Mouse (Mus musculus) heart, adult 2 months (tissue): ENCODE measurements around the gene Dlat. TPM values are rescaled to one million over a fixed set of nuclear protein-coding genes. Genes with fewer than 3 reads are reported as not detected.
A peak's percentile ranks its signal among the peaks of the same experiment; 100 is the strongest.

ENCODE experiments used
- DNase-seq, 2 experiments: peaks; one replicate each; pipeline ENCODE4 v3.0.0; 2021
- H3K27ac ChIP-seq: fragments of 200-600 bp; 2 replicates; pipeline ENCODE4 v1.8.1; 2022
- H3K27me3 ChIP-seq: fragments of 200-500 bp; 2 replicates; pipeline ENCODE4 v1.6.1; 2012; ENCODE audit warnings: mild to moderate bottlenecking, low read length, inconsistent platforms, mixed read lengths; ENCODE audit not compliant: control insufficient read depth, insufficient read depth
- H3K36me3 ChIP-seq: fragments of 200-500 bp; 2 replicates; pipeline ENCODE4 v1.6.1; 2012; ENCODE audit warnings: low read length, inconsistent platforms; ENCODE audit not compliant: control insufficient read depth, insufficient read depth
- H3K4me1 ChIP-seq: fragments of 200-500 bp; 2 replicates; pipeline ENCODE4 v1.6.1; 2011; ENCODE audit warnings: low read length; ENCODE audit not compliant: control insufficient read depth, insufficient read depth
- H3K4me3 ChIP-seq: fragments of 200-600 bp; 2 replicates; pipeline ENCODE4 v1.8.1; 2022
- H3K79me2 ChIP-seq: fragments of 200-500 bp; replicated peaks from 2 replicates; pipeline ENCODE4 v1.6.1; 2012; ENCODE audit warnings: mild to moderate bottlenecking, inconsistent platforms, low read length, moderate library complexity, mixed read lengths; ENCODE audit not compliant: control insufficient read depth, insufficient read depth
- H3K9ac ChIP-seq: fragments of 200-500 bp; 2 replicates; pipeline ENCODE4 v1.6.1; 2012; ENCODE audit warnings: low read depth, mild to moderate bottlenecking, control low read depth, inconsistent platforms, low read length, mixed read lengths
- CTCF ChIP-seq: fragments of 200-600 bp; IDR thresholded peaks from 2 replicates; pipeline ENCODE4 v1.8.1; 2022; ENCODE audit warnings: antibody characterized with exemption, mild to moderate bottlenecking, moderate library complexity
- EP300 ChIP-seq: fragments of 200-500 bp; IDR thresholded peaks from 2 replicates; pipeline ENCODE4 v1.6.1; 2011; ENCODE audit warnings: low read depth, low read length, control low read depth; ENCODE audit not compliant: insufficient read depth
- POLR2A ChIP-seq: fragments of 200-500 bp; IDR thresholded peaks from 2 replicates; pipeline ENCODE4 v1.6.1; 2011; ENCODE audit warnings: mild to moderate bottlenecking, low read depth, low read length, control low read depth; ENCODE audit not compliant: insufficient read depth
- WGBS: fragments of 180-500 bp; shearing (Covaris S2); methylation state at CpG from one replicate; pipeline ENCODE4 v1.1.7; 2018; 5-methylcytosine and 5-hydroxymethylcytosine counted together
- intact Hi-C: fragments of 180-260 bp; cut with DNase I; formaldehyde crosslinking; loops from one replicate; pipeline ENCODE4 v1.15.1; 2025
- polyA plus RNA-seq: library from polyadenylated mRNA; depleted of rRNA; stranded (reverse); fragments of >200 nt; gene quantifications from 2 replicates; pipeline ENCODE4 v1.2.3, GENCODE M21; 2012
- total RNA-seq, 2 experiments: library from RNA; stranded (reverse); gene quantifications; 2 replicates each; pipeline ENCODE4 v1.2.3; 2021

Gene Dlat
- total and polyA plus RNA-seq, 3 experiments: 175 to 415 (median 364) TPM

- Histone ChIP-seq H3K36me3 (peaks cover 3% of the 10 kb centered on the region), H3K27me3 (no peaks in the 10 kb centered on the region), H3K27ac (no peak overlapping the region), H3K79me2 (no peaks in the 10 kb centered on the region), H3K9ac (no peak overlapping the region), H3K4me1 (no peaks in the 10 kb centered on the region; the same call in 1 of the 2 replicates), H3K4me3 (no peak overlapping the region)
- no peak for DNase-seq
- intact Hi-C loops: loop anchor here (10.0 kb wide), 1 partner anchor 150 kb away; no protein-coding TSS in a partner anchor
- WGBS: 71% methylated on average over 12 of the region's 12 CpGs
- TF ChIP-seq POLR2A (no peak), CTCF (no peak), EP300 (no peak)
These were observed 64.7 kb downstream of the Dlat start for GRCm38 (mm10) chr9:50594794-50595417.

GRCm38 (mm10) chr9:50593544-50593943 lies 66.0 kb downstream of the Dlat start:
- no peaks in the 10 kb centered on the region for H3K27me3 ChIP-seq
- H3K27ac ChIP-seq: no peak overlapping the region
- no peak overlapping the region for H3K4me3 ChIP-seq
- WGBS: 79% methylated on average over 3 of the region's 3 CpGs
- intact Hi-C loops: loop anchor here (10.0 kb wide), 1 partner anchor 149 kb away; no protein-coding TSS in a partner anchor
- no peaks in the 10 kb centered on the region; the same call in 1 of the 2 replicates for H3K4me1 ChIP-seq
- DNase-seq: peak in 1 of 2 experiments; percentile 18
- TF ChIP-seq CTCF: peak; percentile 50
- no peak for TF ChIP-seq EP300
- TF ChIP-seq POLR2A: no peak
- H3K9ac ChIP-seq: no peak overlapping the region
- H3K36me3 ChIP-seq: no peaks in the 10 kb centered on the region; the same call in 1 of the 2 replicates
- H3K79me2 ChIP-seq: no peaks in the 10 kb centered on the region

- WGBS: 85% methylated on average over 9 of the region's 9 CpGs
- Histone ChIP-seq H3K4me3 (no peak overlapping the region), H3K27ac (no peak overlapping the region), H3K27me3 (no peaks in the 10 kb centered on the region), H3K36me3 (no peaks in the 10 kb centered on the region; the same call in 1 of the 2 replicates), H3K4me1 (no peaks in the 10 kb centered on the region), H3K9ac (no peak overlapping the region), H3K79me2 (no peaks in the 10 kb centered on the region)
- TF ChIP-seq POLR2A: no peak
- TF ChIP-seq EP300: no peak
- no peak for TF ChIP-seq CTCF
- intact Hi-C loops: loop anchor here (10.0 kb wide), 1 partner anchor 148 kb away; no protein-coding TSS in a partner anchor
- DNase-seq: no peak
These were observed 66.6 kb downstream of the Dlat start for GRCm38 (mm10) chr9:50592955-50593354.

GRCm38 (mm10) chr9:50590856-50591518 lies 68.6 kb downstream of the Dlat start:
- H3K36me3 ChIP-seq: no peaks in the 10 kb centered on the region
- no peak overlapping the region for H3K4me3 ChIP-seq
- H3K4me1 ChIP-seq: no peaks in the 10 kb centered on the region
- TF ChIP-seq CTCF: no peak
- no peak for TF ChIP-seq EP300
- TF ChIP-seq POLR2A: no peak
- intact Hi-C loops: loop anchor here (10.0 kb wide), 1 partner anchor 146 kb away; no protein-coding TSS in a partner anchor
- H3K27me3 ChIP-seq: no peaks in the 10 kb centered on the region
- H3K9ac ChIP-seq: no peak overlapping the region
- no peaks in the 10 kb centered on the region for H3K79me2 ChIP-seq
- 69% methylated on average over 10 of the region's 10 CpGs for WGBS
- H3K27ac ChIP-seq: no peak overlapping the region
- DNase-seq: peak in 1 of 2 experiments; percentile 23

GRCm38 (mm10) chr9:50586955-50587354 lies 72.6 kb downstream of the Dlat start:
- H3K79me2 ChIP-seq: no peaks in the 10 kb centered on the region
- intact Hi-C loops: no loop called here
- no peak overlapping the region for H3K9ac ChIP-seq
- no peaks in the 10 kb centered on the region for H3K27me3 ChIP-seq
- H3K4me1 ChIP-seq: no peaks in the 10 kb centered on the region
- no peak for TF ChIP-seq POLR2A
- no peak for TF ChIP-seq CTCF
- TF ChIP-seq EP300: no peak
- DNase-seq: no peak
- H3K36me3 ChIP-seq: no peaks in the 10 kb centered on the region
- H3K4me3 ChIP-seq: no peak overlapping the region
- H3K27ac ChIP-seq: no peak overlapping the region
- 75% methylated on average over 4 of the region's 4 CpGs for WGBS
